Mouse (Mus musculus): ENCODE data around the gene St7. TPM values are rescaled to one million over a fixed set of nuclear protein-coding genes. Genes with fewer than 3 reads are reported as not detected.

Gene St7
- polyA plus RNA-seq, 2 experiments = 29.7 to 33.0 TPM

DNA sequence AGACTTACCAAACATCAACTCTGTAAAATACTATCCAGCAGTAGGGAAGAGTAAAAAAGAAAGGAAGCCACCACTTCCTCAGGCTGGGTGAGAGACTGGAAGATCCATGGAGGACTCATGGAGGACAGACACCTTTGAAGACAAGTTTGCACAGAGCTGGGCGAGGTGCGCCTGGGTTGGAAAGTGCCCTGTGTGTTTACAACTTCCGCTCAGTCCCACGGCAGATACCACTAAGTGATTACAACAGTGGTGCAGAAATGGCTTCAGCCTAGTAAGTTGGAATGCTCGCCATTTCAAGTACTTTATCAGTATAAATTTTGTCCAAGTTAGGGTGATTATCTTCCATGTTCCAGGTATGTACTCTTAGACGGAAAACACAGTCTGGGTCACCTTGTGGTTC lies 63.2 kb downstream of the St7 start:
- no peak for TF ChIP-seq POLR2A (IDR thresholded peaks at IDR 0.05; ENCODE audit: borderline replicate concordance, extremely low read depth, insufficient read depth, insufficient read length)
- H3K27ac ChIP-seq (replicated peaks; ENCODE audit: low read depth, low read length) = no peak overlapping the region
- no peaks in the 10 kb centered on the region for H3K27me3 ChIP-seq (ENCODE audit: control insufficient read depth, insufficient read depth, low read length)
- ATAC-seq (ENCODE audit: low FRiP score, low read depth) = no peak
- H3K36me3 ChIP-seq (ENCODE audit: control insufficient read depth, insufficient read depth, low read length) = no peaks in the 10 kb centered on the region
- H3K4me1 ChIP-seq (ENCODE audit: control insufficient read depth, insufficient read depth, low read length) = peaks cover 4% of the 10 kb centered on the region; the same call in 1 of the 2 replicates
- no peak overlapping the region for H3K4me3 ChIP-seq (replicated peaks; ENCODE audit: low read length)
- H3K9me3 ChIP-seq (ENCODE audit: control insufficient read depth, low read length) = no peaks in the 10 kb centered on the region
- WGBS = 59% methylated on average over 6 of the region's 6 CpGs
- no peak overlapping the region for H3K9ac ChIP-seq (ENCODE audit: low read depth, low read length, severe bottlenecking)
- H3K4me2 ChIP-seq (replicated peaks; ENCODE audit: low read depth, low read length, severe bottlenecking) = no peak overlapping the region
- no peak for DNase-seq (ENCODE audit: low spot score)

- Histone ChIP-seq H3K4me2 (replicated peaks; ENCODE audit: low read depth, low read length, severe bottlenecking) (no peak overlapping the region), H3K27me3 (ENCODE audit: control insufficient read depth, insufficient read depth, low read length) (no peaks in the 10 kb centered on the region), H3K27ac (replicated peaks; ENCODE audit: low read depth, low read length) (no peak overlapping the region), H3K4me3 (replicated peaks; ENCODE audit: low read length) (no peak overlapping the region), H3K9me3 (ENCODE audit: control insufficient read depth, low read length) (no peaks in the 10 kb centered on the region), H3K36me3 (ENCODE audit: control insufficient read depth, insufficient read depth, low read length) (no peaks in the 10 kb centered on the region), H3K9ac (ENCODE audit: low read depth, low read length, severe bottlenecking) (no peak overlapping the region), H3K4me1 (ENCODE audit: control insufficient read depth, insufficient read depth, low read length) (peaks cover 9% of the 10 kb centered on the region)
- WGBS = 64% methylated on average over 4 of the region's 4 CpGs
- no peak for ATAC-seq (ENCODE audit: low FRiP score, low read depth)
- DNase-seq (ENCODE audit: low spot score) = no peak
- no peak for TF ChIP-seq POLR2A (IDR thresholded peaks at IDR 0.05; ENCODE audit: borderline replicate concordance, extremely low read depth, insufficient read depth, insufficient read length)
Observed at GRCm38 (mm10) chr6:17758568-17758967, 65.8 kb downstream of the St7 start.

DNA sequence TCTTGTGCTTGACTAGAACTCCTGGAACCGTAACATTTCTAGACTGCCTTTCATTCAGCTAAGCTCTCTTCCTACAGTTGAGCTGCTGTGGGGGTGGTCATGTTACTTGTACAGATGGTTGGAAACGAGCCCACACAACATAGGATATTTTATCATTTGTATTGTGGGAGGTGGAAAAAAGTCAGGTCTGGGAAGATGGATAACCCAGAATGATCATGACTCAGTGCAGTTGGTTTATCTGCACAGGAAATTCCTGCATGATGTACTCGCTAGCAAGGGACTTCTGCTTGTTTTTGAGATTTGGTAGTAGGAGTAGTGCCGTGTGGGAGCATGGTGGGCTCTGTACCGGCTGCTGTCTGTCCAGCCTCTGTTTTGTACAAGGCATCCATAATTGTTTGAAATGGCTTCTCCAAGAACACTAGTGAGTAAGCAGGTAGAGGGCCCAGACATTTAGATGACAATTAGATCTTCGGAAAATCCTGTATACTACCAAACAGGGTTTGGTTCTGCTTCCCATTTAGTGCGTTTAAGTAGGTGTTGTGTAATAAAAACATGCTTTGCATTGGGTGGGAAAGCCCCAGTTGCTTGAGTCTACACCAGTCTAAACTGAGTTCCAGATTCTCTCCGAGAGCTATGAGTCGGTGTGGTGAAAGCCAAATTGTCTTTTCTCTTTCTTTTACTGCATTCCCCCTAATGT lies 71.4 kb downstream of the St7 start:
- Histone ChIP-seq H3K4me3 (replicated peaks; ENCODE audit: low read length) (no peak overlapping the region), H3K4me1 (ENCODE audit: control insufficient read depth, insufficient read depth, low read length) (peaks cover 9% of the 10 kb centered on the region), H3K9ac (ENCODE audit: low read depth, low read length, severe bottlenecking) (no peak overlapping the region), H3K27ac (replicated peaks; ENCODE audit: low read depth, low read length) (no peak overlapping the region), H3K36me3 (ENCODE audit: control insufficient read depth, insufficient read depth, low read length) (no peaks in the 10 kb centered on the region), H3K9me3 (ENCODE audit: control insufficient read depth, low read length) (no peaks in the 10 kb centered on the region), H3K27me3 (ENCODE audit: control insufficient read depth, insufficient read depth, low read length) (no peaks in the 10 kb centered on the region), H3K4me2 (replicated peaks; ENCODE audit: low read depth, low read length, severe bottlenecking) (no peak overlapping the region)
- no peak for TF ChIP-seq POLR2A (IDR thresholded peaks at IDR 0.05; ENCODE audit: borderline replicate concordance, extremely low read depth, insufficient read depth, insufficient read length)
- no peak for ATAC-seq (ENCODE audit: low FRiP score, low read depth)
- DNase-seq (ENCODE audit: low spot score) = peak; percentile 41
- 63% methylated on average over 9 of the region's 9 CpGs for WGBS

DNA sequence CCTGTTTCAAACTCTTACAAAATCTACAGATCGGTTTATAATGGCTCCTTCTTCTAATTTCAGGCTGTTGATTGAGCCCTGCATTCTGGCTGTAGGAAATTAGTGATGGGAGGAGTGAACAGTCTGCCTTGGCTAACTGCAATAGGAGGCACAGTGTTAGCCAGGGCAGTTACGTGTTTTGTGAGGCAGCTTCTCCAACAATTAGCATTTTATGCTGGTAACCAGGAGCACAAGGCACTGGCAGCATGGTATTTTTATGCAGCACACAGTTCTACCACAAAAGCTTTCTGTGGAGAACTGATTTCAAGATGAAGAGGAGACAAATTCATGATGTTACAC lies 71.9 kb downstream of the St7 start:
- no peak overlapping the region for H3K27ac ChIP-seq (replicated peaks; ENCODE audit: low read depth, low read length)
- ATAC-seq (ENCODE audit: low FRiP score, low read depth) (no peak), DNase-seq (ENCODE audit: low spot score) (no peak)
- WGBS = 51% methylated on average over 2 of the region's 2 CpGs
- H3K4me1 ChIP-seq (ENCODE audit: control insufficient read depth, insufficient read depth, low read length) = peaks cover 9% of the 10 kb centered on the region
- no peak overlapping the region for H3K4me2 ChIP-seq (replicated peaks; ENCODE audit: low read depth, low read length, severe bottlenecking)
- TF ChIP-seq POLR2A (IDR thresholded peaks at IDR 0.05; ENCODE audit: borderline replicate concordance, extremely low read depth, insufficient read depth, insufficient read length) = no peak
- no peaks in the 10 kb centered on the region for H3K9me3 ChIP-seq (ENCODE audit: control insufficient read depth, low read length)
- no peak overlapping the region for H3K9ac ChIP-seq (ENCODE audit: low read depth, low read length, severe bottlenecking)
- no peaks in the 10 kb centered on the region for H3K27me3 ChIP-seq (ENCODE audit: control insufficient read depth, insufficient read depth, low read length)
- no peaks in the 10 kb centered on the region for H3K36me3 ChIP-seq (ENCODE audit: control insufficient read depth, insufficient read depth, low read length)
- no peak overlapping the region for H3K4me3 ChIP-seq (replicated peaks; ENCODE audit: low read length)

- no peak for ATAC-seq (ENCODE audit: low FRiP score, low read depth)
- H3K4me3 ChIP-seq (replicated peaks; ENCODE audit: low read length) = no peak overlapping the region
- no peak for DNase-seq (ENCODE audit: low spot score)
Observed at GRCm38 (mm10) chr6:17769972-17770644, 77.4 kb downstream of the St7 start.

More at GRCm38 (mm10) chr6:17769972-17770644, 77.4 kb downstream of the St7 start:
- Histone ChIP-seq H3K36me3 (ENCODE audit: control insufficient read depth, insufficient read depth, low read length) (no peaks in the 10 kb centered on the region), H3K27me3 (ENCODE audit: control insufficient read depth, insufficient read depth, low read length) (no peaks in the 10 kb centered on the region), H3K4me1 (ENCODE audit: control insufficient read depth, insufficient read depth, low read length) (peaks cover 8% of the 10 kb centered on the region), H3K4me2 (replicated peaks; ENCODE audit: low read depth, low read length, severe bottlenecking) (peak overlapping the region; percentile 15; the same call in 1 of the 2 replicates), H3K9ac (ENCODE audit: low read depth, low read length, severe bottlenecking) (no peak overlapping the region), H3K9me3 (ENCODE audit: control insufficient read depth, low read length) (no peaks in the 10 kb centered on the region), H3K27ac (replicated peaks; ENCODE audit: low read depth, low read length) (no peak overlapping the region)
- WGBS = 50% methylated on average over 9 of the region's 9 CpGs
- no peak for TF ChIP-seq POLR2A (IDR thresholded peaks at IDR 0.05; ENCODE audit: borderline replicate concordance, extremely low read depth, insufficient read depth, insufficient read length)

All from limb, embryonic 14.5 days (tissue).